Mouse (Mus musculus): Measurements from ENCODE around the gene Rpl13. TPM values are rescaled to one million over a fixed set of nuclear protein-coding genes. Genes with fewer than 3 reads are reported as not detected.

Gene Rpl13
- total and polyA plus RNA-seq, 3 experiments: 1,306 to 3,113 TPM; not detected in 1

- Histone ChIP-seq H3K36me3 (ENCODE audit: control insufficient read depth in 1 of 2, insufficient read depth in 2 of 2, low read length in 2 of 2) (no peaks in the 10 kb centered on the region; a peak in 1 of 4 replicates), H3K27ac (ENCODE audit: control insufficient read depth, low read depth, low read length) (no peak overlapping the region), H3K79me2 (ENCODE audit: control insufficient read depth, insufficient read depth, low read length, poor library complexity) (no peaks in the 10 kb centered on the region), H3K4me3 (ENCODE audit: control insufficient read depth in 1 of 2, insufficient read depth in 1 of 2, low read depth in 2 of 2, low read length in 2 of 2) (no peak overlapping the region), H3K4me1 (ENCODE audit: control insufficient read depth in 1 of 2, insufficient read depth in 2 of 2, low read length in 2 of 2) (no peaks in the 10 kb centered on the region), H3K9ac (ENCODE audit: control insufficient read depth, low read depth, low read length, poor library complexity, severe bottlenecking) (no peak overlapping the region), H3K9me3 (replicated peaks; ENCODE audit: insufficient read depth, low read length) (no peaks in the 10 kb centered on the region), H3K27me3 (ENCODE audit: control insufficient read depth in 1 of 2, insufficient read depth in 2 of 2, low read length in 2 of 2) (no peaks in the 10 kb centered on the region)
- TF ChIP-seq TAL1 (IDR thresholded peaks at IDR 0.05; ENCODE audit: low read length) (no peak), POLR2AphosphoS5 (IDR thresholded peaks at IDR 0.05; ENCODE audit: borderline replicate concordance, low read depth, low read length) (no peak), RAD21 (IDR thresholded peaks at IDR 0.05; ENCODE audit: low read depth, low read length) (no peak), ZKSCAN1 (IDR thresholded peaks at IDR 0.05; ENCODE audit: low read depth, low read length) (no peak)
- DNase-seq (ENCODE audit: low read depth, low spot score): no peak
Observed at GRCm38 (mm10) chr8:123082993-123083392, 19.2 kb upstream of the Rpl13 start.

DNA sequence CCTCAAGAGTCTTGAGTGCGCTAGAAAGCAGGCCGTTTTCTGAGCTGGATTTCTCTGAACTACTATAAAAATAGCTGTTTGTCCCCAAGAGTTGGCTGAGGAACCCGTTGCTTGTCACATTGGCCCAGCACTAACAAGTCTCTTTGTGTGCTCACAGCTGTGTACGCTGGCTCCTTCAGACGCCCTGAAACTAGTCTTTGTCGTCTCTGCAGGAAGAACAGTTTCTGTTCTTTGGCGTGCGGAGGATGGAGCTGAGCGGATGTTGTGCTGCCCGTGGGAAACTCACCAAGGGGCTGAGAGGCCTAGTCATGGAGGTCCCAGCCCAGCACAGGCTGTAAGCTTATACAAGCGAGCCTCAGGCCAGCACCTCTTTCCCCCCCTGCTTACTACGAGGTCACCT, 18.5 kb upstream of the Rpl13 start:
- no peak overlapping the region for H3K9ac ChIP-seq (ENCODE audit: control insufficient read depth, low read depth, low read length, poor library complexity, severe bottlenecking)
- H3K4me1 ChIP-seq (ENCODE audit: control insufficient read depth in 1 of 2, insufficient read depth in 2 of 2, low read length in 2 of 2): no peaks in the 10 kb centered on the region
- no peaks in the 10 kb centered on the region for H3K27me3 ChIP-seq (ENCODE audit: control insufficient read depth in 1 of 2, insufficient read depth in 2 of 2, low read length in 2 of 2)
- H3K4me3 ChIP-seq (ENCODE audit: control insufficient read depth in 1 of 2, insufficient read depth in 1 of 2, low read depth in 2 of 2, low read length in 2 of 2): no peak overlapping the region
- no peak for DNase-seq (ENCODE audit: low read depth, low spot score)
- no peaks in the 10 kb centered on the region for H3K9me3 ChIP-seq (replicated peaks; ENCODE audit: insufficient read depth, low read length)
- no peaks in the 10 kb centered on the region for H3K36me3 ChIP-seq (ENCODE audit: control insufficient read depth in 1 of 2, insufficient read depth in 2 of 2, low read length in 2 of 2)
- H3K27ac ChIP-seq (ENCODE audit: control insufficient read depth, low read depth, low read length): no peak overlapping the region
- H3K79me2 ChIP-seq (ENCODE audit: control insufficient read depth, insufficient read depth, low read length, poor library complexity): no peaks in the 10 kb centered on the region
- TF ChIP-seq KAT2A (conservative IDR thresholded peaks at IDR 0.05; ENCODE audit: low read depth, low read length): no peak
- TF ChIP-seq BHLHE40 (IDR thresholded peaks at IDR 0.05; ENCODE audit: borderline replicate concordance, low read depth, low read length): no peak
- no peak for TF ChIP-seq EP300 (IDR thresholded peaks at IDR 0.05; ENCODE audit: low read depth in 1 of 2, low read length in 2 of 2)
- no peak for TF ChIP-seq USF1 (IDR thresholded peaks at IDR 0.05; ENCODE audit: low read depth, low read length)
- TF ChIP-seq ZKSCAN1 (IDR thresholded peaks at IDR 0.05; ENCODE audit: low read depth, low read length): no peak
- TF ChIP-seq CTCF (IDR thresholded peaks at IDR 0.05 in 2 of 3, conservative IDR thresholded peaks at IDR 0.05 in 1 of 3; ENCODE audit: control insufficient read depth in 1 of 3, insufficient read depth in 1 of 3, low read depth in 2 of 3, low read length in 3 of 3, poor library complexity in 1 of 3, severe bottlenecking in 1 of 3): no peak
- no peak for TF ChIP-seq MYB (IDR thresholded peaks at IDR 0.05; ENCODE audit: low read depth, low read length)
- no peak for TF ChIP-seq NELFE (IDR thresholded peaks at IDR 0.05; ENCODE audit: low read depth, low read length)
- TF ChIP-seq MXI1 (IDR thresholded peaks at IDR 0.05; ENCODE audit: low read depth, low read length): no peak
- TF ChIP-seq GATA1 (IDR thresholded peaks at IDR 0.05; ENCODE audit: low read depth, low read length): no peak
- no peak for TF ChIP-seq NRF1 (IDR thresholded peaks at IDR 0.05; ENCODE audit: insufficient read depth, low read depth, low read length, poor library complexity, severe bottlenecking)
- no peak for TF ChIP-seq ZNF384 (IDR thresholded peaks at IDR 0.05; ENCODE audit: low read depth, low read length)
- no peak for TF ChIP-seq TBP (IDR thresholded peaks at IDR 0.05; ENCODE audit: low read depth, low read length)
- TF ChIP-seq TCF12 (IDR thresholded peaks at IDR 0.05; ENCODE audit: low read depth, low read length): no peak
- TF ChIP-seq CHD2 (IDR thresholded peaks at IDR 0.05; ENCODE audit: low read length): no peak
- TF ChIP-seq RCOR1 (IDR thresholded peaks at IDR 0.05; ENCODE audit: low read depth, low read length): no peak
- TF ChIP-seq SIN3A (IDR thresholded peaks at IDR 0.05; ENCODE audit: low read length): no peak

All from MEL (cell line).